Mouse (Mus musculus): ENCODE data around the gene Epb41. TPM values are rescaled to one million over a fixed set of nuclear protein-coding genes. Genes with fewer than 3 reads are reported as not detected.

Epb41 gene
- total and polyA plus RNA-seq, 2 experiments = 29.6 to 46.8 TPM

DNA sequence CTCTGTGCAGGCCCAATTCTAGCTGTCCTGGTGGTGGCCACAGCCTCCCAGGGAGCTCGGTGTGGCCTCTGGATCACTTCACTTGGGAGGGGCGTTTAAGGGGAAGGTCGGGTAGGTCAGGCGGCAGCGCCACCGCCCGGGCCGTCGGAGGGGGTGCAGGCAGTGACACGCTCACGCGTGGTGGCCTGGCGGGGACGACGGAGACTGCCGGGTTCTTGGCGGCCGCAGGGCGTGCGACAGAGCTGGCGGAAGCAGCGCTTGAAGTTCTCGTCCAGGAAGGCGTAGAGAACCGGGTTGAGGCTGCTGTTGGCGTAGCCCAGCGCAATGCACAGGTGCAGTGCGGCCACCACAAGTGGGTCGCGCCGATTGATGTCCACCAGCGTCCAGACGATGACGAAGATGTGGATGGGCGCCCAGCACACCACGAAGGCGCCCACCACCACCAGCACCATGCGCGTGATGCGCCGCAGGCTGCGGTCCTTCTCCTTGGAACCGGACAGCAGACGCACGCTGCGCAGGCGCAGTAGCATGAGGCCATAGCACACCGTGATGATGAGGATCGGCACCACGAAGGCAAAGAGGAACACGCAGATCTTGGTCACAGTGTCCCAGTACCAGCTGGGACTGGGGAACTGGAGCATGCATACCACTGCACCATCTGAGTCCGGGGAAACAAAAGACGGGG is 38.4 kb upstream of the Epb41 start:
- peak overlapping the region; percentile 25; the same call in 1 of the 2 replicates for H3K4me3 ChIP-seq (ENCODE audit: insufficient read depth, low read depth, low read length)
- no peaks in the 10 kb centered on the region for H3K36me3 ChIP-seq (ENCODE audit: control insufficient read depth, insufficient read depth, low read length)
- no peak for DNase-seq (ENCODE audit: extremely low read depth, low read depth, low spot score)
- no peak overlapping the region for H3K27ac ChIP-seq (replicated peaks; ENCODE audit: insufficient read depth, low read depth, low read length)
- no peaks in the 10 kb centered on the region for H3K79me2 ChIP-seq (ENCODE audit: control insufficient read depth, insufficient read depth, low read length)
- peaks cover 5% of the 10 kb centered on the region; the same call in 1 of the 2 replicates for H3K27me3 ChIP-seq (ENCODE audit: control insufficient read depth, insufficient read depth, low read length)
- no peak overlapping the region for H3K9ac ChIP-seq (ENCODE audit: low read depth, low read length)
- no peaks in the 10 kb centered on the region for H3K4me1 ChIP-seq (ENCODE audit: control insufficient read depth, insufficient read depth, low read length)
- 34% methylated on average over 53 of the region's 53 CpGs for WGBS
- no peak for TF ChIP-seq CTCF (IDR thresholded peaks at IDR 0.05; ENCODE audit: low read depth, low read length)
- no peak for TF ChIP-seq POLR2A (IDR thresholded peaks at IDR 0.05; ENCODE audit: extremely low read depth, insufficient read depth, low read length)

DNA sequence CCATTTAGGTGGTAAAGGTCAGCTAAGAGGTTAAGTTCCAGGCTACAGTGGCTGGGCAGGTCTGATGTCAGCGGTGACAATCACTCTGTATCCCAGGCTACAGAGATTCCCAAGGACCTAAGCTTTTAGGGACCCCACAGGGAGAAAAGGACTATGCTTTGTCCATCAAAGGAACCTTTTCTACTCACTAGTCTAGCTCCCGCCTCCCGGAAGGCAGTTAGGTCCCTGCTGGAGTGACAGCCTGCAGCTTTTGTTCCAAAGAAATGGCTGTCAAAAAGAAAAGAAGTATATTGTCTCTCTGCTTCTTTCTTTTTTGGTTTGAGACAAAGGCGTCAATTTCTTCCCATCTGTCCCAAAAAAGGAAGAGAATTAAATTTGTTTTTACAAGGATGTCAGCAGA is 36.1 kb upstream of the Epb41 start:
- no peak for TF ChIP-seq POLR2A (IDR thresholded peaks at IDR 0.05; ENCODE audit: extremely low read depth, insufficient read depth, low read length)
- no peak for TF ChIP-seq CTCF (IDR thresholded peaks at IDR 0.05; ENCODE audit: low read depth, low read length)
- peaks cover 5% of the 10 kb centered on the region; the same call in 1 of the 2 replicates for H3K27me3 ChIP-seq (ENCODE audit: control insufficient read depth, insufficient read depth, low read length)
- H3K4me1 ChIP-seq (ENCODE audit: control insufficient read depth, insufficient read depth, low read length) = no peaks in the 10 kb centered on the region
- no peak overlapping the region for H3K4me3 ChIP-seq (ENCODE audit: insufficient read depth, low read depth, low read length)
- H3K9ac ChIP-seq (ENCODE audit: low read depth, low read length) = no peak overlapping the region
- no peak for DNase-seq (ENCODE audit: extremely low read depth, low read depth, low spot score)
- no peak overlapping the region for H3K27ac ChIP-seq (replicated peaks; ENCODE audit: insufficient read depth, low read depth, low read length)
- 81% methylated on average over 4 of the region's 4 CpGs for WGBS
- no peaks in the 10 kb centered on the region for H3K36me3 ChIP-seq (ENCODE audit: control insufficient read depth, insufficient read depth, low read length)
- H3K79me2 ChIP-seq (ENCODE audit: control insufficient read depth, insufficient read depth, low read length) = no peaks in the 10 kb centered on the region

DNA sequence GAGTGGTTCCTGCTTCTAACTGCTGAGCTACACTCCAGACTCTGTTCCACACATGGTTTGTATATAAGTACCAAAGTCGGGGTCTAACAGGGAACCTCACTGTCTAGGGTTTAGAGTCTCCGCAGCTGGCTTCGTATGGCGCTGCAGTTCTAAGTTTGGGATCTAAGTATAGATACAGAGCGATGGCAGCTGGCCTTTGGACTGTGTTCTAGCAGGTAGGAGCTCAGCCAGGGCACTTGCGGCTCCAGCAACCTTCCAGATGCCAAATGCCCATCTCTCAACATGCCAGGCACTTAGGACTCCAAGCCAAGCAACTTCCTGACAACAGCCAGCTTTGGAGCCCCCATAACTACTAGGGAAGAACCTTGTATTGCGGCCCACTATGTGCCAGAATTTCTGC is 33.1 kb upstream of the Epb41 start:
- WGBS = 89% methylated on average over 7 of the region's 7 CpGs
- Histone ChIP-seq H3K27me3 (ENCODE audit: control insufficient read depth, insufficient read depth, low read length) (peaks cover 4% of the 10 kb centered on the region; the same call in 1 of the 2 replicates), H3K27ac (replicated peaks; ENCODE audit: insufficient read depth, low read depth, low read length) (no peak overlapping the region), H3K9ac (ENCODE audit: low read depth, low read length) (no peak overlapping the region), H3K36me3 (ENCODE audit: control insufficient read depth, insufficient read depth, low read length) (no peaks in the 10 kb centered on the region), H3K4me3 (ENCODE audit: insufficient read depth, low read depth, low read length) (no peak overlapping the region), H3K79me2 (ENCODE audit: control insufficient read depth, insufficient read depth, low read length) (no peaks in the 10 kb centered on the region), H3K4me1 (ENCODE audit: control insufficient read depth, insufficient read depth, low read length) (no peaks in the 10 kb centered on the region)
- TF ChIP-seq POLR2A (IDR thresholded peaks at IDR 0.05; ENCODE audit: extremely low read depth, insufficient read depth, low read length) (no peak), CTCF (IDR thresholded peaks at IDR 0.05; ENCODE audit: low read depth, low read length) (no peak)
- DNase-seq (ENCODE audit: extremely low read depth, low read depth, low spot score) = no peak

DNA sequence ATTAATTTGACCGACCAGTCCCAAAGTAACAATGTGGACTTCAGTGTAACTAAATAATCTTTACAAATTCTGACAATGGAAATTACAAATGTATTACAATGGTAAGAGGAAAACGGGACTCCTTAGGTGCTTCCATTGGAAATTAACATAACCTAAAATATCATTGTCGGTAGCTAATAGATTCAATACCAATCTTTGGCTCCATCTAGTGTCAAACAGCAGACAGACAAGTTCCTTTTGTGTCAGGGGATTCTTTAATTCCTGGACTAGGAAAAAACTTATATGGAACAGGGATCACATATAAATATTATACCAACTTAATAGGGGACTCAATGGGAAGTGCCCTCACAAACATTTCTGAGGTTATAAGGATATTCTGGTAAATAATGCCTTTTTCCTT is 26.0 kb upstream of the Epb41 start:
- peak; percentile 13 for DNase-seq (ENCODE audit: extremely low read depth, low read depth, low spot score)
- Histone ChIP-seq H3K36me3 (ENCODE audit: control insufficient read depth, insufficient read depth, low read length) (no peaks in the 10 kb centered on the region), H3K4me3 (ENCODE audit: insufficient read depth, low read depth, low read length) (no peak overlapping the region), H3K27me3 (ENCODE audit: control insufficient read depth, insufficient read depth, low read length) (no peaks in the 10 kb centered on the region), H3K4me1 (ENCODE audit: control insufficient read depth, insufficient read depth, low read length) (no peaks in the 10 kb centered on the region), H3K27ac (replicated peaks; ENCODE audit: insufficient read depth, low read depth, low read length) (no peak overlapping the region), H3K9ac (ENCODE audit: low read depth, low read length) (no peak overlapping the region), H3K79me2 (ENCODE audit: control insufficient read depth, insufficient read depth, low read length) (no peaks in the 10 kb centered on the region)
- TF ChIP-seq CTCF (IDR thresholded peaks at IDR 0.05; ENCODE audit: low read depth, low read length) (peak; percentile 37), POLR2A (IDR thresholded peaks at IDR 0.05; ENCODE audit: extremely low read depth, insufficient read depth, low read length) (no peak)
- WGBS = 46% methylated on average over 3 of the region's 3 CpGs

DNA sequence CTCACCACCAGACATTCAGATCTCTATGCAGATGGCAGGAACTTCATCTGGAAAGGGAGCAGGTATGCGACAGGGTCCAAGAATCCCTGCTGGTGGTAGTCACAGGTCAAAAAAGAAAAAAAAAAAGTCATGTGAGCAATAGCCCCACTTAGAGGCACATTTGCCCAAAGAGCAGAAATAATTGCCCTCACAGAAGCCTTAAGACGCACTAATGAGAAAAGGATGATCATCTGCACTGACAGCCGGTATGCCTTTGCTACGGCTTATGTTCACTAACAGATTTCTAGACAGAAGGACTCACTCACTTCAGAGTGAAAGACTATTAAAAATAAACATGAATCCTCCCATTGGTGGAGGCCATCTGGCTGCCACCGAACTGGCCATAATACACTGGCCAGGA is 24.4 kb upstream of the Epb41 start:
- Histone ChIP-seq H3K36me3 (ENCODE audit: control insufficient read depth, insufficient read depth, low read length) (no peaks in the 10 kb centered on the region), H3K79me2 (ENCODE audit: control insufficient read depth, insufficient read depth, low read length) (no peaks in the 10 kb centered on the region), H3K4me1 (ENCODE audit: control insufficient read depth, insufficient read depth, low read length) (no peaks in the 10 kb centered on the region), H3K27ac (replicated peaks; ENCODE audit: insufficient read depth, low read depth, low read length) (no peak overlapping the region), H3K27me3 (ENCODE audit: control insufficient read depth, insufficient read depth, low read length) (no peaks in the 10 kb centered on the region), H3K4me3 (ENCODE audit: insufficient read depth, low read depth, low read length) (no peak overlapping the region), H3K9ac (ENCODE audit: low read depth, low read length) (no peak overlapping the region)
- TF ChIP-seq POLR2A (IDR thresholded peaks at IDR 0.05; ENCODE audit: extremely low read depth, insufficient read depth, low read length) = no peak
- no peak for TF ChIP-seq CTCF (IDR thresholded peaks at IDR 0.05; ENCODE audit: low read depth, low read length)
- DNase-seq (ENCODE audit: extremely low read depth, low read depth, low spot score) = no peak
- WGBS = 90% methylated on average over 5 of the region's 5 CpGs

DNA sequence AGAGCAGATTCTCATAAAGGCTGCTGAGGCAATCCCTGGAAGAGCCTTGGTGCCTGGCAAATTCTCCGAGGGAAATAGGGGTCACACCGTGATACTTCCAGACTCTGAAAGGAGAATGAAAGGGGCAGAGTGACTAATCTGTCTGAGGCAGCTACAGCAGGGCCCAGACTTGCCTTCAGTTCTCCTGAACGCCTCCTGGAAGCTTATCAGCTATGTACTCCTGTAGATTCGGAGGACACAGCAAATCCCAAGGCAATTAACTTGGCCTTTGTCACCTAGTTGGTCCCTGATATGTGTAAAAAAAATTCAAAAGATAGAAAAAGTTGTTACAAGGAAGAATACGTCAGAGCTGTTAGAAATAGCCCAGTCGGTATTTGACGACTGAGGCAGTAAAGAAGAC is 19.9 kb upstream of the Epb41 start:
- DNase-seq (ENCODE audit: extremely low read depth, low read depth, low spot score) = no peak
- Histone ChIP-seq H3K36me3 (ENCODE audit: control insufficient read depth, insufficient read depth, low read length) (no peaks in the 10 kb centered on the region), H3K4me1 (ENCODE audit: control insufficient read depth, insufficient read depth, low read length) (no peaks in the 10 kb centered on the region), H3K27me3 (ENCODE audit: control insufficient read depth, insufficient read depth, low read length) (no peaks in the 10 kb centered on the region), H3K9ac (ENCODE audit: low read depth, low read length) (no peak overlapping the region), H3K27ac (replicated peaks; ENCODE audit: insufficient read depth, low read depth, low read length) (no peak overlapping the region), H3K79me2 (ENCODE audit: control insufficient read depth, insufficient read depth, low read length) (no peaks in the 10 kb centered on the region), H3K4me3 (ENCODE audit: insufficient read depth, low read depth, low read length) (no peak overlapping the region)
- 79% methylated on average over 7 of the region's 7 CpGs for WGBS
- TF ChIP-seq POLR2A (IDR thresholded peaks at IDR 0.05; ENCODE audit: extremely low read depth, insufficient read depth, low read length) (no peak), CTCF (IDR thresholded peaks at IDR 0.05; ENCODE audit: low read depth, low read length) (no peak)

Measured in liver, adult 2 months (tissue).